Mouse (Mus musculus): Measurements from ENCODE around the gene Fignl1. TPM values are rescaled to one million over a fixed set of nuclear protein-coding genes. Genes with fewer than 3 reads are reported as not detected.

Fignl1 gene
- polyA plus RNA-seq, 1 experiment = 1.6 TPM

- DNase-seq (ENCODE audit: low read depth) = no peak
Measured at GRCm38 (mm10) chr11:11832755-11833084, 24.0 kb upstream of the Fignl1 start.

GRCm38 (mm10) chr11:11831940-11832754, 23.4 kb upstream of the Fignl1 start:
- no peak for DNase-seq (ENCODE audit: low read depth)

DNA sequence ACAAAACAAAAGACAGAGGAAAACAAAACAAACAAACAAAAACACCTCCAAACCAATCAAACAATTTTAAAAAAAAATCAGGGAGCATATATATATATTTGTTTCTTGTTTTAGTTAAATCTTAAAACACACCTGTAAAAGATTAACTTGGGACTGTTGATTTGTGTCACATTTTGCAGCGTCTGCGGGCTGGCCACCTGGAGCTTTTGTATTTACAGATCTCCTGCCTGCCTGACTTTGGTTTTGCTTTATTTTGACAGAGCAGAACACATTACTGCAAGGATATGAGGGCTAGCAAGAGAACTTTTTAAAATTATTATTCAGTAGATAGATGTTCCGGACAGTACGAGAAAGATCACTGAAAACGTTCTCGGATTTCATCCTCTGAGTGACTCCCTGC, 22.8 kb upstream of the Fignl1 start:
- DNase-seq (ENCODE audit: low read depth) = no peak

DNA sequence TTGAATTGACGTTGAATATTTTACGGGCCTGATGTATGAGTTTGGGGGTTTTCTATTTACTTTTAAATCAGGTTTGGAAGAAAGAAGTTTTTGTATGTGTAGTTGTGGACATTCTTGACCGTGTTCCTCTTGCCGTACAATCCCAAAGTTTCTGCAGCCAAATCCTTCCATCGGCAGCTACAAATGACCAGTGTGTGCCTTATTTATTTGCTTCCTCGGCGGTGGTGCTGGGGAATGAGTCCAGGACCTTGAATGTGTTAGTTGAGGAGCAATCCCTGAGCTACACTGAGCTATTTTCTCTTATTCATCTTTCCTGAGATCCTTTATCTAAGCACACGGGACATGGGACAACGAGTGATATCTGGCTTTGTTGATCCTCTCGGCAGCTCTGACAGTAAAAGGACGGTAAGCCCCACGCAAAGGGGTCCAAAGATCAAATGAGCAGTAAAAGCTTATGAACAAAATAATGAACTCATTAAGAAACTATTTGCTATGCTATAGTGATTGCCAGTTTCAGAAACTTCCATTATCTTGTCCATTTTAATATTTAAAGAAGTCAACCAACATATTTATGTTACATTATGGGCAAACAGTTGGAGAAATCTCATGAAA, 22.2 kb upstream of the Fignl1 start:
- DNase-seq (ENCODE audit: low read depth) = no peak

DNA sequence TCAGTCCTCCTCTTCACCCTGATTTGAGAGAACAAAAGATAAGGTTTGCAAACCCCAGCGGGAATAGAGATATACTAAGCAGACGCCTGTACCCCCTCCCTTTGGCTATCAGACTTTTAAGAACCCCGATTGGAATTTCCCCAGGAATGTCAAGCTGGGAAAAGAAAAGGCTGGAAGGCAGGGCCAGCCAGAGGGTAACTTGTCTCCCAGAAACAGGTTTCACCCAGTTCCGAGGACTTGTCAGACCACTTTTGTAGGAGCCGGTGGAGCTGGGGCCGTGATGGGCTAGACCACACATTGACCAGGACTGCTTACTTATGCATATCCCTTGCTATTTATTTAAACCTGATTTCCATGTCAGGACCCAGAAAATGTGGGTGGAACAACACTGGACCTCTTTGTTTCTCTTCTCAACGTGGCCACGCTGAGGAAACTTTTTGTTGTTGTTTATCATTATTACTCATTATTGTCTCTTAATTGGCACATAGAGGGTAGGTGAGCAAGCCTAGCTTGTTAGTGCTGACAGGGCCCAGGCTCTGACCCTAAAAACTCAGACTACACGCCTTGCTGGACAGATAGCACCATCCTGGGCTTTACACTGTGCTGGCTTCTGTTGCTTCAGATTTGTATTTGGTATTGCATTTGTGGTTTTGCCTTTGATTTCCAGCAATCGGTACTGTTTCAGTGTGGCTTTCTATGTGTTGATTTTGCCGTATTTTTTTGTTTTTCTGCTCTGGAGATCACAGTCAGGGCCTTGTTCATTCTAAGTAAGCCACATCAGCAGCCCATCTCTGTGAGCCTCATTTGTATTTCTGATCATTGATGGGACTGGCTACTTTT, 20.6 kb upstream of the Fignl1 start:
- no peak for DNase-seq (ENCODE audit: low read depth)

DNA sequence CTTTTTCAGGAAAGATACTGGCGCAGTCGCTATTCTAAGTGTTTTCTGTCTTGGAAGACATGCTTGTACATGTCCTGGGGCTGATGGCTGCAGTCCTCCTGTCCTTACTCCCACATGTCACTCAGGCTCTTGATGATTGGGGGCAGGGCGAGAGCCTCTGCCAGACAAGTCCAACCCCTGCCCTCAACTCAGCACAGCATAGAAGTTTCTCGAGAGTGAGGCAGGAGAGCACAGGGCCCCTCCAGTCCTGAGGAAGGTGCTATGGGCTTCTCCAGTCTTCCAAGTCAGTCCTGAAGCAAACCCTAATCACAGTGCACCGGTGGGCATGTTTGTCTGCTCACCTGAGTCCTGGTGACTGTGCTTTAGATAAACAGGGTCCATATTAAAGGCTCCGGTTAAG, 20.0 kb upstream of the Fignl1 start:
- DNase-seq (ENCODE audit: low read depth) = no peak

GRCm38 (mm10) chr11:11828251-11828650, 19.5 kb upstream of the Fignl1 start:
- DNase-seq (ENCODE audit: low read depth) = no peak

GRCm38 (mm10) chr11:11826475-11826874, 17.7 kb upstream of the Fignl1 start:
- no peak for DNase-seq (ENCODE audit: low read depth)

DNA sequence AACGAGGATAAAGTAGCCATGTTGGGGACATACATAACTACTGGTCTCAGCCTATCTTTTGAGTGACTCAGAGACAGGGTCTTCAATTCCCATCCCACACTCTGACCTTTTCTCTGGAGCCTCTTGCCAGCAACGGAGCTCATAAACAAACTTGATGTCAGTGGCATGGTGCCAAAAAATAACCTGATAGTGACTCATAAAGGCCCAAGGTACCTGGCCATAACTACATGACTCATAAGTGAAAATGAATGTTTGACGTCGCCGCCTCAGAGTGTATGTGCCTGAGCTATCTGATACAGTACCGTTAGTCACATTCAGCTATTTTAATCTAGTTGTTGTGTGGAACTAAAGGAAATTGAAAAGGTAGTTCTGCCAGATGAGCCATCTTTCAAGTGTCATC, 16.9 kb upstream of the Fignl1 start:
- no peak for DNase-seq (ENCODE audit: low read depth)

GRCm38 (mm10) chr11:11824970-11825635, 16.3 kb upstream of the Fignl1 start:
- DNase-seq (ENCODE audit: low read depth) = no peak

DNA sequence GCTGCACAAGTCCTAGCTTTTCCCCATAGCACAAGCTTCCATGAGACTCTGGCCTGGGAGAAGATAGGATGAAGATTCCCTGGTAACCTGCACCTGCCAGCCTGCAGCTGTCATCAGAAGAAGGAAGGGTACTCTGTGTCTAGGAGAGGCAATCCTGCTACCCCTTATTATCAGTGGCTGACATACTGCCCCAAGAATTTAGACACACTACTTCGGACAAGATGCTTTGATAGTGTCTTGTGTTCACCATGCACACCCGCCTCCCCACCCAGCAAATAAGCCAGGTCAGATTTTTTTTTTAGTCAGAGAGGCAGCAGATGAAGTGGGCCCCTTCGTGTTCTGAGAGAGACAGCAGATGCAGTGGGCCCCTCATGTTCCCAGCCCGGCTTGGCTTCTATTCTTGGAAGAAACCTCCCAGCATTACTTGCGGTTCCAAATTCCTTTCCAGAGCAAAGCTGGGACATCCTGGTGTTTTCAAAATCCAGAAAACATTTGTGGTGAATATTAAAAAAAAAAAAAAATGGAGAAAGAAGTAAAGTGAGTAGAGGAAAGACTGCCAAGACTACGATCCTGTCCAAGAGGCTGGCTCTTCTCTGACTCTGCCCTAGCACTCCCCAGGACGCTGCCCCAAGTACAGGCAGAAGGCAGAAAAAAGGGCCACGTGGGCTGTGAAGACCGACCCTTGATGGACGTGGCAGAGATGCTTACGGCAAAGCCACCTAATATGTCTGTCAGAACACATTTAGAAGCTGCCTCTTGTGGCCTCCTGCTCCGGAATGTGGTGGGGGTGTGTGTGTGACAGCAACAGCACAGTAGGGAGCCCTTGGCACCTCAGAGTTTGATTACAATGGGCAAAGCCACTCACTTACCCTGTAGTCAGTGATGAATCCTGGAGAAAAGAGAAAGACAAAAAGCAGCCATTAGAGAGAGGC, 15.5 kb upstream of the Fignl1 start:
- DNase-seq (ENCODE audit: low read depth) = no peak

GRCm38 (mm10) chr11:11822181-11823095, 13.7 kb upstream of the Fignl1 start:
- no peak for DNase-seq (ENCODE audit: low read depth)

GRCm38 (mm10) chr11:11821387-11821975, 12.7 kb upstream of the Fignl1 start:
- no peak for DNase-seq (ENCODE audit: low read depth)

- DNase-seq (ENCODE audit: low read depth) = no peak
Measured at GRCm38 (mm10) chr11:11820737-11821136, 12.0 kb upstream of the Fignl1 start.

DNA sequence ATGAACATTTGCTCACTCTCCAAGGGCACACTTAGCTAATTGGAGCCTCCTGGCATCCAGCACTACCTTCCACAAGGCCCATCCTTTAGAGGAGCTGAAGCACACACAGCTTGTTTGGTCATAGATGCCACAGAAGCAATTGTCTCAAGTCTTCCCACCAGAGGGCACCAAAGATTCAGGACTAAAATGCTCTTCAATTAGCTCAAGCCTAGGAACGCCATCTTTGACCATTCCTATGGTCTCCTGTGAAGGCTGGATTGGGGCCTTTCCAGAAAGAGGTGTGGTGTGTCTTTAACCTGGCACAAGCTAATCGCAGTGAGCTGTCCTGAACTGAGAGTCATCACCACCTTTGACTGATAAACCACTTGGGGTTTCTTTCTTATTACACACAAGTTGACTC, 11.5 kb upstream of the Fignl1 start:
- DNase-seq (ENCODE audit: low read depth) = no peak

GRCm38 (mm10) chr11:11819206-11819605, 10.4 kb upstream of the Fignl1 start:
- no peak for DNase-seq (ENCODE audit: low read depth)

- DNase-seq (ENCODE audit: low read depth) = no peak
Measured at GRCm38 (mm10) chr11:11818797-11819196, 10.0 kb upstream of the Fignl1 start.

GRCm38 (mm10) chr11:11815737-11816136, 7.0 kb upstream of the Fignl1 start:
- DNase-seq (ENCODE audit: low read depth) = no peak

- no peak for DNase-seq (ENCODE audit: low read depth)
Measured at GRCm38 (mm10) chr11:11811906-11812480, 3.2 kb upstream of the Fignl1 start.

Measured in gonadal fat pad, adult 2 months (tissue).